Mouse (Mus musculus): ENCODE measurements at regions not wholly inside any gene's neighbourhood (a gene's known extent, or its start where the extent isn't known, plus 50 kb on each side); places are given as distances from the start of the nearest gene placed in this dataset.

DNA sequence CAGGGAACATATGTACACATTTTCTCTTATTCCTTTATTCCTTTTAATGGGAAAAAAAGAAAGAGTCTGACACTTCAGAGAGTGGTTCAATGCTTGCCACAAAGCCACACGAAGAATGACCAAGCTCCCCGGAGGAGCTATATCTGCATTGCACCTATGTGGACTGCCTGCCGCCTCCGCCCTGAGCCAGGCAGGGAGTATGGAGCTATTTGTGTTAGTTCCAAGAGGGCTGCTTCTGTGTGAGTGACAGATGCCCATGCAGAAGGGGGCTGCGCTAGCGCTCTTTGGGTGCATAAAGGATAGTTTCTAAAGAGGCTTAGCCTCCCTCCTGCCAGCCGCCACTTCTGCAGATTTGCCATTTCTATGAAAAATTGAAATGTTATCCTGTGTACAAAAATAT is 365.3 kb upstream of the Tshz3 start:
- TF ChIP-seq CTCF (IDR thresholded peaks at IDR 0.05; ENCODE audit: borderline replicate concordance, control insufficient read depth, extremely low read depth, insufficient read depth, low read length, poor library complexity) (no peak), POLR2A (IDR thresholded peaks at IDR 0.05; ENCODE audit: control insufficient read depth, extremely low read depth, insufficient read depth, low read length, poor library complexity) (no peak)

Measured in thymus, adult 2 months (tissue).